Comparison of ENCODE assay signal across 9 mouse cellular contexts in genomic region chrX:73787225-73787558, GRCm38 (mm10). TPM values are rescaled to one million over a fixed set of nuclear protein-coding genes. Genes with fewer than 3 reads are reported as not detected.
DNase-seq lines count a peak whose midpoint lies in the region; ATAC-seq and TF ChIP-seq lines count a peak whose summit lies in the region.
"Had no signal": no experiment of that assay in that cellular context is flagged by ENCODE, and none has a peak within 500 bp of the region (broad histone marks: within the 10 kb centered on the region; RNA-seq: fewer than 3 reads in every experiment).

No protein-coding gene starts in this region.

- ATAC-seq in kidney, postnatal 0 days (replicated peaks; ENCODE audit: low FRiP score, low read depth), result peak; percentile 23
- peak; percentile 59; the same call in 1 of the 2 replicates for ATAC-seq in hindbrain, postnatal 0 days
- peak; percentile 15; the same call in 1 of the 2 replicates for ATAC-seq in midbrain, postnatal 0 days (ENCODE audit: low FRiP score)

- TF ChIP-seq POLR2A in cortical plate, adult 2 months (IDR thresholded peaks at IDR 0.05; ENCODE audit: extremely low read depth, insufficient read depth, low read length), result no peak

- no peaks in the 10 kb centered on the region for H3K27me3 ChIP-seq in kidney, postnatal 0 days (ENCODE audit: insufficient read depth, low read length)
- no peaks in the 10 kb centered on the region for H3K27me3 ChIP-seq in hindbrain, postnatal 0 days (ENCODE audit: insufficient read depth, low read length)
- H3K27me3 ChIP-seq in midbrain, postnatal 0 days (ENCODE audit: insufficient read depth, low read length), result no peaks in the 10 kb centered on the region

- no peak for DNase-seq in kidney, postnatal 0 days (ENCODE audit: low spot score)
- no peak for DNase-seq in kidney, postnatal 14 days
- no peak for DNase-seq in hindbrain, postnatal 0 days (ENCODE audit: low spot score)
- no peak for DNase-seq in midbrain, postnatal 0 days (ENCODE audit: low spot score)
- DNase-seq in embryo, embryonic 10 days (ENCODE audit: low spot score), result no peak
- DNase-seq in left cerebral cortex, adult 9 months (ENCODE audit: low spot score in 2 of 2), result no peak
- no peak for DNase-seq in right cerebral cortex, postnatal 10 days (ENCODE audit: low spot score in 2 of 2)

- H3K4me2 ChIP-seq in kidney, postnatal 0 days (ENCODE audit: low read length), result peak overlapping the region; percentile 60
- peak overlapping the region; percentile 59 for H3K4me2 ChIP-seq in hindbrain, postnatal 0 days (ENCODE audit: low read depth, low read length)
- H3K4me2 ChIP-seq in midbrain, postnatal 0 days (ENCODE audit: low read depth, low read length, poor library complexity, severe bottlenecking), result peak overlapping the region; percentile 50

- H3K27ac ChIP-seq in kidney, postnatal 0 days, result peak overlapping the region; percentile 75
- H3K27ac ChIP-seq in cortical plate, adult 2 months (ENCODE audit: insufficient read depth, low read length), result peak overlapping the region; percentile 38; the same call in 1 of the 2 replicates
- H3K27ac ChIP-seq in hindbrain, postnatal 0 days, result peak overlapping the region; percentile 86
- H3K27ac ChIP-seq in midbrain, postnatal 0 days (ENCODE audit: low read depth, low read length), result peak overlapping the region; percentile 83

- H3K9me3 ChIP-seq in kidney, postnatal 0 days (replicated peaks; ENCODE audit: low read length), result no peaks in the 10 kb centered on the region
- H3K9me3 ChIP-seq in hindbrain, postnatal 0 days (ENCODE audit: low read length), result no peaks in the 10 kb centered on the region
- H3K9me3 ChIP-seq in midbrain, postnatal 0 days (ENCODE audit: low read length), result no peaks in the 10 kb centered on the region

- no peaks in the 10 kb centered on the region for H3K36me3 ChIP-seq in kidney, postnatal 0 days (ENCODE audit: insufficient read depth, low read length)
- H3K36me3 ChIP-seq in hindbrain, postnatal 0 days (ENCODE audit: insufficient read depth, low read length), result no peaks in the 10 kb centered on the region
- no peaks in the 10 kb centered on the region for H3K36me3 ChIP-seq in midbrain, postnatal 0 days (ENCODE audit: insufficient read depth, low read length)

- H3K9ac ChIP-seq in kidney, postnatal 0 days (ENCODE audit: low read depth, low read length), result peak overlapping the region; percentile 65
- H3K9ac ChIP-seq in hindbrain, postnatal 0 days (replicated peaks; ENCODE audit: low read length), result peak overlapping the region; percentile 71
- H3K9ac ChIP-seq in midbrain, postnatal 0 days (replicated peaks; ENCODE audit: low read length, poor library complexity, severe bottlenecking), result peak overlapping the region; percentile 63

- H3K4me1 ChIP-seq in kidney, postnatal 0 days (replicated peaks; ENCODE audit: insufficient read depth, low read length), result no peaks in the 10 kb centered on the region
- H3K4me1 ChIP-seq in cortical plate, adult 2 months (ENCODE audit: control insufficient read depth, insufficient read depth, low read length), result peaks cover 1% of the 10 kb centered on the region; the same call in 1 of the 2 replicates
- H3K4me1 ChIP-seq in hindbrain, postnatal 0 days (ENCODE audit: insufficient read depth, low read length), result peaks cover 14% of the 10 kb centered on the region; the same call in 1 of the 2 replicates
- H3K4me1 ChIP-seq in midbrain, postnatal 0 days (ENCODE audit: insufficient read depth, low read length), result no peaks in the 10 kb centered on the region

- H3K4me3 ChIP-seq in kidney, postnatal 0 days (replicated peaks; ENCODE audit: low read depth, low read length), result peak overlapping the region; percentile 50
- H3K4me3 ChIP-seq in cortical plate, adult 2 months (ENCODE audit: insufficient read depth, low read length), result peak overlapping the region; percentile 58
- H3K4me3 ChIP-seq in hindbrain, postnatal 0 days (ENCODE audit: low read length), result peak overlapping the region; percentile 53
- peak overlapping the region; percentile 50 for H3K4me3 ChIP-seq in midbrain, postnatal 0 days (ENCODE audit: low read depth, low read length)

- 27% methylated on average over 22 of the region's 22 CpGs for WGBS in kidney, postnatal 0 days
- 33% methylated on average over 22 of the region's 22 CpGs for WGBS in hindbrain, postnatal 0 days
- 16% methylated on average over 22 of the region's 22 CpGs for WGBS in midbrain, postnatal 0 days

- no peak for TF ChIP-seq CTCF in kidney, postnatal 0 days (IDR thresholded peaks at IDR 0.05; ENCODE audit: low read depth)
- TF ChIP-seq CTCF in cortical plate, adult 2 months (IDR thresholded peaks at IDR 0.05; ENCODE audit: extremely low read depth, insufficient read depth, low read length), result no peak
- no peak for TF ChIP-seq CTCF in hindbrain, postnatal 0 days (IDR thresholded peaks at IDR 0.05; ENCODE audit: low read depth)
- TF ChIP-seq CTCF in midbrain, postnatal 0 days (IDR thresholded peaks at IDR 0.05), result no peak

RNA-seq across cellular contexts. Expression of gene Ssr4, which starts 0.4 kb away (rescaled TPM):
- polyA plus RNA-seq in kidney, postnatal 0 days (2015; fragmentation: Nextera tagmentation; extraction: Ambion mirVana), result 260 and 283 TPM in 2 replicates
- polyA plus RNA-seq in cortical plate, adult 2 months (2012; rRNA removed), result 148 and 151 TPM in 2 replicates
- 89.0 and 144 TPM in 2 replicates for total RNA-seq in hindbrain, postnatal 0 days (2014; rRNA removed)
- 196 and 199 TPM in 2 replicates for polyA plus RNA-seq in hindbrain, postnatal 0 days (2015; fragmentation: Nextera tagmentation; extraction: Ambion mirVana)
- total RNA-seq in midbrain, postnatal 0 days (2014; rRNA removed), result 99.8 and 115 TPM in 2 replicates
- 166 and 184 TPM in 2 replicates for polyA plus RNA-seq in midbrain, postnatal 0 days (2015; fragmentation: Nextera tagmentation; extraction: Ambion mirVana)

RNA-seq across cellular contexts. Expression of gene Idh3g, which starts 0.5 kb away (rescaled TPM):
- polyA plus RNA-seq in kidney, postnatal 0 days (2015; fragmentation: Nextera tagmentation; extraction: Ambion mirVana), result 256 and 265 TPM in 2 replicates
- polyA plus RNA-seq in cortical plate, adult 2 months (2012; rRNA removed), result 609 and 638 TPM in 2 replicates
- 238 and 257 TPM in 2 replicates for total RNA-seq in hindbrain, postnatal 0 days (2014; rRNA removed)
- 244 and 248 TPM in 2 replicates for polyA plus RNA-seq in hindbrain, postnatal 0 days (2015; fragmentation: Nextera tagmentation; extraction: Ambion mirVana)
- 207 and 236 TPM in 2 replicates for total RNA-seq in midbrain, postnatal 0 days (2014; rRNA removed)
- polyA plus RNA-seq in midbrain, postnatal 0 days (2015; fragmentation: Nextera tagmentation; extraction: Ambion mirVana), result 218 and 245 TPM in 2 replicates

RNA-seq across cellular contexts. Expression of gene Srpk3, which starts 13.0 kb away (rescaled TPM):
- 2.4 TPM in 2 replicates for polyA plus RNA-seq in kidney, postnatal 0 days (2015; fragmentation: Nextera tagmentation; extraction: Ambion mirVana)
- 21.1 and 23.5 TPM in 2 replicates for polyA plus RNA-seq in cortical plate, adult 2 months (2012; rRNA removed)
- 1.8 and 2.1 TPM in 2 replicates for total RNA-seq in hindbrain, postnatal 0 days (2014; rRNA removed)
- 2.7 and 2.9 TPM in 2 replicates for polyA plus RNA-seq in hindbrain, postnatal 0 days (2015; fragmentation: Nextera tagmentation; extraction: Ambion mirVana)
- total RNA-seq in midbrain, postnatal 0 days (2014; rRNA removed), result 0.09 and 0.49 TPM in 2 replicates
- polyA plus RNA-seq in midbrain, postnatal 0 days (2015; fragmentation: Nextera tagmentation; extraction: Ambion mirVana), result 2.1 and 2.4 TPM in 2 replicates
- total RNA-seq: hematopoietic stem cell, adult 5-6 weeks had no signal

RNA-seq across cellular contexts. Expression of gene Plxnb3, which starts 30.3 kb away (rescaled TPM):
- 0.14 and 0.15 TPM in 2 replicates for polyA plus RNA-seq in kidney, postnatal 0 days (2015; fragmentation: Nextera tagmentation; extraction: Ambion mirVana)
- 17.3 and 20.3 TPM in 2 replicates for polyA plus RNA-seq in cortical plate, adult 2 months (2012; rRNA removed)
- total RNA-seq in hindbrain, postnatal 0 days (2014; rRNA removed), result 7.4 and 13.6 TPM in 2 replicates
- 1.8 and 2.0 TPM in 2 replicates for polyA plus RNA-seq in hindbrain, postnatal 0 days (2015; fragmentation: Nextera tagmentation; extraction: Ambion mirVana)
- total RNA-seq in midbrain, postnatal 0 days (2014; rRNA removed), result 1.5 and 4.0 TPM in 2 replicates
- 0.58 and 0.61 TPM in 2 replicates for polyA plus RNA-seq in midbrain, postnatal 0 days (2015; fragmentation: Nextera tagmentation; extraction: Ambion mirVana)
- total RNA-seq: hematopoietic stem cell, adult 5-6 weeks had no signal

RNA-seq across cellular contexts. Expression of gene Pdzd4, which starts 37.6 kb away (rescaled TPM):
- polyA plus RNA-seq in kidney, postnatal 0 days (2015; fragmentation: Nextera tagmentation; extraction: Ambion mirVana), result 0.37 and 0.48 TPM in 2 replicates
- polyA plus RNA-seq in cortical plate, adult 2 months (2012; rRNA removed), result 86.2 and 93.6 TPM in 2 replicates
- total RNA-seq in hindbrain, postnatal 0 days (2014; rRNA removed), result 137 and 159 TPM in 2 replicates
- polyA plus RNA-seq in hindbrain, postnatal 0 days (2015; fragmentation: Nextera tagmentation; extraction: Ambion mirVana), result 3.4 and 3.5 TPM in 2 replicates
- 196 and 242 TPM in 2 replicates for total RNA-seq in midbrain, postnatal 0 days (2014; rRNA removed)
- polyA plus RNA-seq in midbrain, postnatal 0 days (2015; fragmentation: Nextera tagmentation; extraction: Ambion mirVana), result 4.4 and 5.1 TPM in 2 replicates
